Mouse (Mus musculus) gastrocnemius, postnatal 4 days (tissue): ENCODE data around the gene Synj1. TPM values are rescaled to one million over a fixed set of nuclear protein-coding genes. Genes with fewer than 3 reads are reported as not detected.

Experiments
- DNase-seq, 2 experiments: peaks; one replicate each; pipeline ENCODE4 v3.0.0; 2021 to 2022; ENCODE audit warnings: low spot score in 2 of 2, mixed read lengths in 2 of 2
- total RNA-seq, 2 experiments: library from RNA; stranded (reverse); gene quantifications; 2 replicates each; pipeline ENCODE4 v1.2.3; 2021

The Synj1 gene
- total RNA-seq, 2 experiments from 2014 or later: 17.2 to 23.5 TPM

GRCm38 (mm10) chr16:91011847-91012246, 739 bp upstream of the Synj1 start:
- DNase-seq: no peak

GRCm38 (mm10) chr16:91010581-91011020, 507 bp downstream of the Synj1 start:
- DNase-seq: no peak

- DNase-seq: no peak
Measured at GRCm38 (mm10) chr16:91009942-91010529, 1.1 kb downstream of the Synj1 start.

- DNase-seq: no peak
Measured at GRCm38 (mm10) chr16:91004915-91005538, 6.1 kb downstream of the Synj1 start.

- DNase-seq: no peak
Measured at GRCm38 (mm10) chr16:91001098-91001497, 10.0 kb downstream of the Synj1 start.

- no peak for DNase-seq
Measured at GRCm38 (mm10) chr16:90999827-91000226, 11.3 kb downstream of the Synj1 start.

GRCm38 (mm10) chr16:90997822-90998221, 13.3 kb downstream of the Synj1 start:
- DNase-seq: no peak

GRCm38 (mm10) chr16:90996327-90997243, 14.5 kb downstream of the Synj1 start:
- DNase-seq: no peak

GRCm38 (mm10) chr16:90995498-90995897, 15.6 kb downstream of the Synj1 start:
- no peak for DNase-seq

GRCm38 (mm10) chr16:90995023-90995422, 16.1 kb downstream of the Synj1 start:
- no peak for DNase-seq

- no peak for DNase-seq
Measured at GRCm38 (mm10) chr16:90989162-90989561, 21.9 kb downstream of the Synj1 start.

GRCm38 (mm10) chr16:90988665-90989064, 22.4 kb downstream of the Synj1 start:
- no peak for DNase-seq

GRCm38 (mm10) chr16:90988039-90988438, 23.1 kb downstream of the Synj1 start:
- no peak for DNase-seq

- no peak for DNase-seq
Measured at GRCm38 (mm10) chr16:90971004-90971403, 40.1 kb downstream of the Synj1 start.

GRCm38 (mm10) chr16:90966241-90966640, 44.9 kb downstream of the Synj1 start:
- no peak for DNase-seq

GRCm38 (mm10) chr16:90964302-90964701, 46.8 kb downstream of the Synj1 start:
- no peak for DNase-seq

GRCm38 (mm10) chr16:90963866-90964265, 47.2 kb downstream of the Synj1 start:
- DNase-seq: no peak

- no peak for DNase-seq
Measured at GRCm38 (mm10) chr16:90963231-90963630, 47.9 kb downstream of the Synj1 start.

- DNase-seq: no peak
Measured at GRCm38 (mm10) chr16:90958301-90959085, 52.6 kb downstream of the Synj1 start.

GRCm38 (mm10) chr16:90955494-90955893, 55.6 kb downstream of the Synj1 start:
- DNase-seq: no peak

- DNase-seq: no peak
Measured at GRCm38 (mm10) chr16:90953770-90954169, 57.3 kb downstream of the Synj1 start.
